Mouse (Mus musculus) layer of hippocampus, adult 11-12 months (tissue): ENCODE data around the gene Isoc2a.
"Not testable (repeated sequence)": the region's sequence is repeated elsewhere in the genome, so short reads cannot be mapped to it uniquely, and the experiment has no call there.

Source experiments
- DNase-seq: peaks from one replicate; pipeline ENCODE4 v3.0.0; 2022; ENCODE audit warnings: low spot score

The Isoc2a gene

DNA sequence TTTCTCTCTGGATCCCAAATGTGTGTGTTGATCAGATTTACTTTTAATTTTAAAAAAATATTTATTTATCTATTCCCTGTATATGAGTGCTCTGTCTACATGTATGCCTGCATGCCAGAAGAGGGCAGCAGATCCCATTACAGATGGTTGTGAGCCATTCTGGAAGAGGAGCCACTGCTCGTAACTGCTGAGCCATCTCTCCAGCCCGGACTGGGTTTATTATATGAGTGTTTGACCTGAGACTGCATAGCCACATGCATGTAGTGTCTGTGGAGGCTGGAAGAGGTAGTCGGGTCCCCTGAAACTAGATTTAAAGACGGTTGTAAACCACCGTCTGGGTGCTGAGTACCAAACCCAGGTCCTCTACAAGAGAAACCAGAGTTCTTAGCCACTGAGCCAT is 11.9 kb upstream of the Isoc2a start:
- no peak for DNase-seq

DNA sequence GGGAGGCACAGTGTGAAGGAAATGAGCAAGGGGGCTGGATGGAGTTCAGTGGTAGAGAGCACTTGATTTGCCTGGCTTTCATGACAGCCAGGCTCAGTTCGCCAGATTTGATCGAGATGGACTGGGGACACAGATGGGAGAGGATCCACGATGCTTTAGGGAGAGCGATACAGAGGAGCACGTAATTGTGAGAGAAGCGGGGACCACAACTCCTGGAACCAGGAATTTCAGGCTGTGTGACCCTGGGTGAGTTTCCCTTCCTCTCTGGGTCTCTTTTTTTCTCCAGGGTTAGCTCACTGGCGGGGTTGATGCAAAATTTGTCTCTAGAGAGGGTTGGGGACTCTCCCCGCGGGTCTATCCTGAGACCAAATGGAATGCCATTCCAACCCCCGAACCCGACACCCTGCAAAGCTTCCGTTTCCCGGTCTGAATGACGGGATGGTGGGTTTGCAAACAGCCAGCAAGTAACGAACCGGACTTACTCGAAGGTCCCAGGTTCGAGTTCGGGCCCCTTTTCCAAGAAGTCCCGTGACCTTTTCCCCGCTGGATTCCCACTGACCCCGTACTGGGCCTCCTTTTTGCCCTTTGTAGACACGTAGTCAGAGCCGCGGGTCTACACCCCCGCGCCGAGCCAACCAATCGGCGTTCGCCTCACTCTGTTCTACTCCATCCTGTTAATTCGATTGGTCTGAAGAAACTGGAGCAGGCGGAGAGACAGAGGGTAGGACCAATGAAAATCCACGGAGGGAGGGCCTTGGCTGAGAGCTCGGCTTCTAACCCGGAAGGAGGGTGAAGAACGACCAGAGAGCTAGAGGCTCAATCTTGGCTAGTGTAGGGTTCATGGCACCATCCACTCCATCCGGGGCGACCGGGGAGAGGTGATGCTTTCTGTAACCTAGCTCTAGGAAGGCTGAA is 11.1 kb upstream of the Isoc2a start:
- DNase-seq, result peak; percentile 96

DNA sequence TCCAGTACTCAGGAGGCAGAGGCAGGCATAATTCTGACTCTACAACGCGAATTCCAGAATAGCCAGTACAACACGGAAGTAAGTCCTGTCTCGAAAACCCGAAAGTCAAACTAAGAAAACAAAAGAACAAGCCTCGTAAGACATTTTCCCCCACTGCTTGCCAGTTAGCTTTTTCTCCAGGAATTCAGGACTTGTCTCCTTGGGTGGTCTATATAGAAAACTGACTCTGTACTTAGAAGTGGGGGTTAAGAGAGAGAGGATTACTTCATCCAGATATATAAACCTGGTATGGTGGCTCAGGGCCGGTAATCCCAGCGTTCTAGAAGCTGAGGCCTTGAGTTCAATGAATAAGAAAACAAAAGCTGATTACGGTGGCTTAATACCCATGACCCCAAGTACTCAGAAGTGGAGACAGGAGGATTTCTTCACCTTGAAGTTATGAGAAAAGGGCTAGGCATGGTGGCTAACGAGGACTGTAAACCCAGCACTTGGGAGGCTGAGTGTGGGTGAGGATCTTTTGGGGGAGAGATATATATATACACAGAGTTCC is 10.2 kb upstream of the Isoc2a start:
- DNase-seq, result no peak

DNA sequence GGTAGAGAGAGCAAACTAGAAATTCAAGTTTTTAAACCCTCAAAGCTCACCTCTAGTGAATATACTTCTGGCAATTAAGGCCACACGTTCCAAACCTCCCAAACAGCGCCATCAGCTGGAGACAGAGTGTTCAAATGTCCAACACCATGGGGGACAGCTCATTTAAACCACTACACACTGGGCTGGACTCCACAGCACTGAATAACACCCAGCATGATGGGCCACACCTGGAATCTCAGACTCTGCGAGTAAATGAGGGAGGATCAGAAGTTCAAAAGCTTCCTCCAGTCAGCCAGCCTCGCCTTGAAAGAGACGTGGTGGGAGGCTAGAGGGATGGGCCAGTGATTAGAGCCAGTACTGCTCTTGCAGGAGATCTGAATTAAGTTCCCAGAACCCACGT is 6.8 kb upstream of the Isoc2a start, which contains the start of gene Isoc2b:
TSS of gene Isoc2b (minus strand) at position 126 of the 400 bp plus-strand sequence.
- DNase-seq, result no peak

DNA sequence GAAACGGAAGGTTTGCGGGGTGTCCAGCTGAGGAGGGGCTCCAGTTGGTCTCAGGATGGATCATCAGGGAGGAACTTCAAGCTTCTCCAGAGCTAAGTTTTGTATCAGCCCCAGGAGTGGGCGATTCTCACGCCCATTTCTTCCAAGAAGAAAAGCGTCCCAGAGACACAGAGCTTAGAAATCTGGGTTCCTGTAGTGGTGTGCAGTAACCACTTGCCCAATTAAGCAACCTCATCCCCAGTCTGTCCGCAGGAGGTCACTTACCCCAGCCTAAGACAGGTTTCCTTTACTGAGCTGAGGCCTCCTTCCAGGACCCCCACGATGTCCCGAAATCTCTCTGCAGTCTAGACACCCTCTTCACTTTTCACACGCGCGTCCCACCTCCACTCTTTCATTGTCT is 273 bp downstream of the Isoc2a start:
- DNase-seq, result no peak

DNA sequence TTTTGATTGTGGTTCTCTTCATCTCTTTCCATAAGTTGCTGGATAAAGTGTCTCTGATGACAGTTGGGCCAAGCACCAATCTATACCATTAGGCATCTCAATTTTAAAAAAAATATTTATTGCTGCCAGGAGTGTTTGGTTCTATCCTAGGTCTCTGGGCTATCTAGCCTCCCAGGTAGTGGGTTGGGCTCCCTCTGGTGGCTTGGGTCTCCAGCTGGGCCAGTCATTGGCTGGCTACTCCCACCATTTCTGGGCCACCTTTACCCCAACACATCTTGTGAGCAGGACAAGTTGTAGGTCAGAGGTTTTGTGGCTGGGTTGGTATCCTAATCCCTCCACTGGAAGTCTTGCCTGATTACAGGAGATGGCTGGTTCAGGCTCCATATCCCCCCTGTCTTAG is 1.2 kb downstream of the Isoc2a start:
- no peak for DNase-seq

DNA sequence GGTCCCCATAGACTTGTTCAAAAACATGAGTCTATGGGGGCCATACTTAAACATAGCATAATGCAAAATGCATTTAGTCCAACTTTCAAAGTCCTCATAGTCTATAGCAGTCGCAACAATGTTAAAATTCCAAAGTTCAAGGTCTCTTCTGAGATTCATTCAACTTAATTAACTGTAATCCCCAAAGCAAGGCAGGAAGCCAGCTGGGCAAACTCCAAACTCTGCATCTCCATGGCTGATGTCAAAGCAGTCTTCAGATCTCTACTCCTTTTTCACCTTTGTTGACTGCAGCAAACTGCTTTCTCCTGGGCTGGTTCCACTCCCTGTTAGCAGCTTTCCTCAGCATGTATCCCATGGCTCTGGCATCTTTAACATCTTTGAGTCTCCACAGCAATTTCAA is 2.1 kb downstream of the Isoc2a start:
- not testable (repeated sequence) for DNase-seq

DNA sequence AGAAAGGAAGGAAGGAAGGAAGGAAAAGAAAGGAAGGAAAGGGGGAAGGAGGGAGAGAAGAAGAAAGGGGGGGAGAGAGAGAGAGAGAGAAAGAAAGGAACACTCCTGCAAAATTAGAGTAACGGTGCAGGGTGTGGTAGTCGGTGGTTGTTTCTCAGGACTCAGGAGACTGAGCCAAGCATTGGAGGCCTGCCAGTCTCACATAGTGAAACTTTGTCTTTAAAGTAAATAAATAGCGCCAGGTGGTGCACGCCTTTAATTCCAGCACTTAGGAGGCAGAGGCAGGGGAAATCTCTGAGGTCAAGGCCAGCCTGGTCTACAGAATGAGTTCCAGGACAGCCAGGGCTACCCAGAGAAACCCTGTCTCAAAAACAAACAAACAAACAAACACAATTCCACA is 9.7 kb downstream of the Isoc2a start:
- DNase-seq, result no peak

DNA sequence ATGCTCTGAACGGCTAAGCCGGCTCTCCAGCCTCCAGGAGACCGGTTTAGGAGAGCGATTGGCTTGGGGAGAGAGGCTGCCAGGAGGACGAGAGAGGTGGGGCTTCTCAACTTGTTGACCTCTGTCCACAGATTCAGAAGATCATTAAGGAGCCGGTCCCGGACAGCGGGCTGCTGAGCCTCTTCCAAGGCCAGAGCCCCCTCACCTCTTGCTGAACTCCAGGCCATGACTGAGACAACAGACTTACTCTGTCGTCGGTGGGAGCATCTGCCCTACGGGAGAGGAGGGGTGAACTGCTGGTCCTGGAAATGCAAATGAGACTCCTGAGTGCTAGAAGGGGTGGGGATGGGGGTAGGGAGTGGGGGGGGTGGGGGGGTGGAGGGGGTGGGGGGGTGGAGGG is 18.2 kb downstream of the Isoc2a start:
- no peak for DNase-seq

DNA sequence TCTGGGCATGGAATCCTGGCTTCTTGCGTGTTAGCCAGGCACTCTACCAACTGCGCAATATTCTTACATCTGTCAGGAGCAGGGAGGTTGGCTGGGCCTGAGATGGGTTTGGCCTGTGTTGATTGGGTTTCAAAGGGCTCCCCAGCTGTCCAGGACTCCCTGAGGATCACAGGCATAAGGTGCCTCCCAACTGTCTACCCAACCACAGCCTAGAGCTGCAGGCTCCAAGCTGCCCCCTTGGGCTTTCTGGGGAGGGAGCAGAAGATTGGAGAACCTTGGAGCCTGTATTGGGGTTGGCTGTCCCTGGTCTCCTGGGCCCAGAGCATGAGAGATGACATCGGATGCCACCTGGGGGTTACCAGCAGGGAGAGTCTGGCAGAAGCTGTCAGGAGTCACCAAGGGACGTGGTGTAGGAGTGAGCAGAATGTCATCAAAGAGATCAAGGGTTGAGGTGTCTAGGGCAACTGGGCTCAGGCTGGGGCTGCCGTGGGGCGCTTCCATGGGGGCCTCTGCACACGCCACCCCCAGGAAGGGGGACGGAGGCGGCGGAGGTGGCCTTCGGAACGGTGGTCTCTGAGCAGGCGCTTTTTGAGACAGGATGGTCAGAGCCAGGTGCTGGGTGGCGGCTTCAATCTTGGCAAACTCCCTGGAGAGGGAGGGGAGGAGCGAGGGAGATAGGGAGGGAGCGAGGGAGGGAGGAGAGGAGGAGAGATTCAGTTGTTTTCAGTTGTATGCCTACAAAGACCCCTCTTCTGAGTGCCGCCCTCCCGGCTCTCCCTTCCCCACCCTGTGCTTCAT is 22.1 kb downstream of the Isoc2a start:
- DNase-seq, result no peak

DNA sequence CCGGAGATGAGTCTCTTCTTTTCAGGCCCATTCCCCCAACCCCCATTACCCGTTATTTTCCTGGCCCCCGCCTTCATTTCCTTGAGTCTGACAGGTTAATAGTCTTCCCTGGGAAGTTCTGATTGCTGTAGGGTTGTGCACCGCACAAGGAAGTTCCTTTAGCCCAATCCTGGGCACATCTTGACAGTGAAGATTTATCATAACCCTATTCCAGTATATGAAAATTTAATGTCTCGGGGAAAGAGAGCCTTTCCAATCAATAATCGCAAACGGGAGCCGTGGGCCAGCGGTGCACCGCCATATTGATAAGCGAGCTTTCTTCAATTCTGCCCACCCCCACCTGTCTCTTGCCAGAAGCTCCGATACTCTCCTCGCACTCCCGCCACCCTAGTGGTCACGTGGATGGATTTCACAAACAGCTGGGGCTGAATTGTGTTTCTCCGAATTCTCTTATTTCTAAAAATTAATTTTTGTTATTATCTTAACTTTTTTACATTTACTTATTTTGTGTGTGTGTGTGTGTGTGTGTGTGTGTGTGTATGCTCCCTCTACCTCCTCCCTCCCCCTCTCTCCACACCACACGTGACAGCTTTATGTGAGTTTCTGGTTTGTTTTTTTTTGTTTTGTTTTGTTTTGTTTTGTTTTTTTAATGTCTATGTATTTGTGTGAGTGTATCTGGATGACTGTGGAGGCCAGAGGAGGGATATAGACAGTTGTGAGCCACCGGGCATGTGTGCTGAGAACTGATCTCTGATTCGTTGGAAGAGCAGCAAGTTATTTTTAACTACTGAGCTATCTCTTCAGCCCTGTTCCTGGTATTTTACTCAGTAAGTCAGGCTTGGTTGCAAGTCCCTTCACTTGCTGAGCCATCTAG is 22.9 kb downstream of the Isoc2a start:
- no peak for DNase-seq

DNA sequence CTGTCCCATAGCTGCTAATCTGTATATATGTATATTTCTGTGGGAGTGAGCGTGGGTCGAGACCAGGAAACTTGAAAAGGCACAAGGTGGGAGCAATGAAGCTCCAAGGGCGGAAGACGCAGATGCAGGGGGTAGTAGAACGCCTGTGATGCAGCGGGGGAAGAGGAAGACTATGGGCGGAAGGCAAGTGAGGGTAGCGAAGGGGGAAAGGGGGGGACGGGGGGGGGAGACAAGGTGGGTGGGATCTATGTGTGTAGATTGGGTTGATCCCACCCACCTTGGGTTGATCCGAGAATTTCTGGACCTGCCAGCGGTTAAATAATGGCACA is 23.5 kb downstream of the Isoc2a start:
- no peak for DNase-seq

DNA sequence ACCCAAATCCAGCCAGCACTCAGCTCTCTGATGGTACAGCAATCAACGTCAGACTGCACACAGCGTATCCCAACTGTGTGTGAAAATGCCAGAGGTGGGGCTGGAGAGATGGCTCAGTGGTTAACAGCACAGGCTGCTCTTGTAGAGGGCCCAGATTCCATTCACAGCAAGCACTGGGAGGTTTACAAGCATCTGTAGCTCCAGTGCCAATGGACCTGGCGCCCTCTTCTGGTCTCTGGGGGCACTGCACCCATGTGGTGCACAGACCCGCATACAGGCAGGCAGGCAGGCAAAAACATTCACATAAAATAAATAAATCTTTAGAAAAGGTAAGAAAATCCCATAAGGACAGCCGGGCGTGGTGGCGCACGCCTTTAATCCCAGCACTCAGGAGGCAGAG is 24.2 kb downstream of the Isoc2a start:
- DNase-seq, result no peak

DNA sequence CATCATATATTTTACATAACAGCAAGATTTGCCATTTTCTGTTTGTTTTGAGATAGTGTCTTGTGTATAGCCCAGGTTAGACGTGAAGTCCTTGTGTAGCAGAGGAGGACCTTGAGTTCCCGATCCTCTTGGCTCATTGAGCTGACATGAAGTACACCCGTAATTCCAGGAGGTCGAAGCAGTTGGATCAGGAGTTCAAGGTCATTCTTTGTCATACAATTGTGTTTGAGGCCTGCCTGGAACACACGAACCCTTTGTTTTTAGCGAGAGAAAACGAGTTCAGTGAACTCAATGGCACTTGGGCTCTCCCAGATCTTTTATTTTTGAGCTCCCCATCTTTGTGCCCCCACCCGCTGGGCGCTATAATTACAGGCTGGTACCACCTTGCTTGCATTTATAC is 25.5 kb downstream of the Isoc2a start:
- DNase-seq, result no peak

DNA sequence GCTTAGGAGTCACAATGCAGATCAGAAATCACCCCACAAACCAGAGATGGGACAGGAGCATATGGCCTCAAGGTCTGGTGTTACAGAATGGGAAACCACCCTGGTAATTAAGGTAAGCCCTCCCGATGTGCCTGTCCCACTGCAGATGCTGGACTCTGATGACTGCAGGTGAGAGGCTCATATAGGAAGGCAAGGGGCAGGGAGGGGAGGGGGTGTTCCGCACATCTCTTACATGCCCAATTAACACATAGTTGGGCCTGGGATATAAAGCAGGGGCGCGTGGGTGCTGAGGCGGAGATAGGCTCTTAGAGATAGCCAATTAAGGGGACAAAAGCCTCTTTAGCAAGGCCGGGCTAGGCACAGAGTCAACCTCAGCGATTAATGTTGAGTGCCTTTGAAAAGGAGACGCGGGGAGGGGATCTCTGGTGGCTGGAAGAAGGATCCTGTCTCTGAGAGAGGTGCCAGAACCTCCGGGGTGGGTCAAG is 29.6 kb downstream of the Isoc2a start, which contains the start of gene Gm36210:
TSS of gene Gm36210 (minus strand) at position 51 of the 485 bp plus-strand sequence.
- DNase-seq, result no peak

DNA sequence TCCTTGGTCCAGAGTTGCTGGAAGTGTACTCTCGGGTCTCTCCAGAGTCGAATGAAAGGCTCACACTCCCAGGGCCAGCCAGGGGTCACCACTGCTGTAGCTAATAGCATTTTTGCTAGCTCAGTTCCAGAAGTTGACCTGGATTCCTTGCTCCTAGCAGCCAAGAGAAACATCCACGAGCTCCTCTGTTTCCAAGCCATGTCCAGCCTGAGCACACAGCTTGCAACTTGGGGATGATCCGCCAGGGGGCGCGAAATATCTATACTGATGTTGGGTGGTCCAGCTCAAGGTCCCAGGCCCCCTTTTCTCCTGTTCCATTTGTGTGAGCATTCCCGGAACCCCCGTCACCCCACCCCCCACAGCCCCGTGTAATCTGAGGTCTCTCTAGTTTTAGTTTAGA is 34.6 kb downstream of the Isoc2a start:
- peak; percentile 73 for DNase-seq

DNA sequence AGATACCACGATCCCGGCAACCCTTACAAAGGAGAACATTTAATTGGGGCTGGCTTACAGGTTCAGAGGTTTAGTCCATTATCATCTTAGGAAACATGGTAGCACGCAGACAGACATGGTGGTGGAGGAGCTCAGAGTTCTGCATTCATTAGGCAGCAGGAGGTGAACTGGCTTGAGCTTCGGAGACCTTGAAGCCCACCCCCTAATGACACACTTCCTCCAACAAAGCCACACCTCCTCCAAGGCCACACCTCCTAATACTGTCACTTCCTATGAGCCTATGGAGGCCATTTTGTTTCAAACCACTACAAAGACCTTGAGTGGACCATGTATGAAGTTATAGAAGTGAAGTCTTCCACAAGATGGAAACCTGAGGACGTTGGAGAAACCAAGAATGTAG is 35.3 kb downstream of the Isoc2a start:
- no peak for DNase-seq

DNA sequence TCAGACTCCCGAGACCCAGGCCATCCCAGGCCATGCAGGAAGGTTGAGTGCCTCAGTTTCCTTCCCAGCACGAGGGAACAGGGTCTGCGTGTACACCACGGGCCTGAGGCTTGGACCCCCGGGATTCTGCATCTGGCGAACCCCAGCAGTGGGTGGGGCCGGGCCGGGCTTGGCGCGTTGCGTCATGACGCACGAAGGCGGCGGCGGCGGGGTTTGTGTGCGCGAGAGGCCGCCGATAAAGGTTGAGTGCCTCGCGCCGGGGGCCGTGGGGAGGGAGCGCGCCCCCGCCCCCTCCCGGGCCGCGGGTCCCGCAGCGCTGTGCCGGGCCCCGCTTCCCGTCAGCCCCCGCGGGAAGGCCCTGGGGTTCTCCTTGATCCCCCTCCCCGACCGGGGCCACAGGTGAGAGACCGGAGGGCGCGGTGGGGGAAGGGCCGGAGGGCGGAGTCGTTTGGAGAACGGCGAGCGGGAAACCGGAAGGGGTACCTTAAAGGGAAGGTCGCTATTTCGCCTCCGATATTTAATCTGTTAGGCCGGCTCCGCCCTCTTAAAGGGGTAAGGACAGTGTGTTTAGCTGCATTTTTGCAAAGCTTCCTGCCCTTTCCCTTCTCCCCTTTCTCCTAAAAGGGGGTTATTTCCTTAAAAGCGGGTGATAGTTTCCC is 38.2 kb downstream of the Isoc2a start, which contains the start of gene Zfp628:
TSS of gene Zfp628 (plus strand) at position 211 of the 659 bp plus-strand sequence.
- DNase-seq, result peak; percentile 95

DNA sequence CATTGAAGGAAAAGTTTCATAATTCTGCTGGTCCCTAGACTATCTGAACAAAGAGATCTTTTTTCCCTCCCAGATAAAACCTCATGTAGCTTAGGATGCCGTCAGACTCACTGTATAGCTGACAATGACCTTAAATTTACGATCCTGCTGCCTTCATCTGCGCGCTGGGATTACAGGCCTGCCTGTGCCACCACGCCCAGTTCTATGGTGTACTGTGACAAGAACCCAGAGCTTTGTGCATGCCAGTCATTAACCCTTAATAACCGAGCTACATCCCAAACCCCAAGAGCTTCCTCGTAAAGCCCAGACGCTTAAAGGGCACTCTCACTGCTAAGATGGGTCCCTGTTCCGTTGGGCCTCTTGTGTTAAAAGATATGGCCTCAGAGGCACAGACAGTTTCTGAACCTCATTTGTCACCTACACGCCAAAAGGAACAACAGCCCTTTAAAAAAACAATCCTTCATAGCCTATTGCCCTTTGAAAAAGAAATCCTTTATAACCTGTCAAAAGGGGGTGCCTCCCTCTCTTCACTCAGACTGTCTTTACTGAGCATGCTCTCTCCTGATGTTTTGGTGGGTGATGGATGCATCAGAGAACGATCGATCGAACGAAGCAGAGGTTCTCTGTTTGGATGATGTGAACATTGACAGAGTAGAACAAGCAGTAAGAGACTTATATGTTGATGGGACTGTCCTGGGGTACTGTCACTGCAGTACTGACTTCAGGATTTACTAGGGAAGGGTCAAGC is 38.9 kb downstream of the Isoc2a start:
- no peak for DNase-seq

DNA sequence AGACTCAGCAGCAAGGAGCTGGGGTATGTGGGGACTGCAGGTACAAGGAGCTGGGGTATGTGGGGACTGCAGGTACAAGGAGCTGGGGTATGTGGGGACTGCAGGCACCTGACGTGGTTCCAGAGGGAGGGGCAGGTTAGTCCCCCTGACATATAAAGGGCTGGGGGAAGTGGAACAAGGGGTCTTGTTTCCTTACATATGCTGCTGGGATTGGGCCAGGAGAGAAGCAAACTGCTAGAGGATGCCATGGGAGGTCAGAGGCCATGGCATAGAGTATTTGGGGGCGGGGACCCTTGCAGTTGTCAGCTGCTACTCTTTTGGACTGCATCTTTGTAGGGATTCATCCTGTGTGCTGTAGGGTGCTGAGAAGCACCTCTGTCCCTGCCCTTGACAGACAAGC is 40.5 kb downstream of the Isoc2a start:
- DNase-seq, result no peak
